Mouse (Mus musculus) erythroblast, embryonic 14.5 days (primary cell): ENCODE data around the gene Oxtr. TPM values are rescaled to one million over a fixed set of nuclear protein-coding genes. Genes with fewer than 3 reads are reported as not detected.

Experiments
- H3K27me3 ChIP-seq: 2 replicates; pipeline ENCODE4 v1.6.1; 2012; ENCODE audit warnings: inconsistent platforms; ENCODE audit not compliant: control insufficient read depth
- H3K36me3 ChIP-seq: 2 replicates; pipeline ENCODE4 v1.6.1; 2012; ENCODE audit warnings: mild to moderate bottlenecking, inconsistent platforms; ENCODE audit not compliant: control insufficient read depth
- H3K4me1 ChIP-seq: 2 replicates; pipeline ENCODE4 v1.6.1; 2012; ENCODE audit warnings: inconsistent platforms; ENCODE audit not compliant: control insufficient read depth
- H3K4me3 ChIP-seq: replicated peaks from 2 replicates; pipeline ENCODE3; 2012; ENCODE audit warnings: moderate library complexity, mild to moderate bottlenecking, inconsistent platforms
- H3K9me3 ChIP-seq: 2 replicates; pipeline ENCODE4 v1.6.1; 2012; ENCODE audit warnings: low read length, inconsistent platforms, mixed read lengths; ENCODE audit not compliant: control insufficient read depth
- GATA1 ChIP-seq: IDR thresholded peaks from 2 replicates; pipeline ENCODE4 v1.6.1; 2012; ENCODE audit warnings: low read length, inconsistent platforms, mixed read lengths
- TAL1 ChIP-seq: IDR thresholded peaks from 3 replicates; pipeline ENCODE4 v1.6.1; 2012; ENCODE audit warnings: low read length, inconsistent platforms, mixed read lengths
- polyA plus RNA-seq: library from polyadenylated mRNA; stranded (reverse); fragments of >175 nt; gene quantifications from 2 replicates; pipeline ENCODE4 v1.2.3, GENCODE M21; 2012

Oxtr gene
- polyA plus RNA-seq: not detected in 2 replicates

- H3K27me3 ChIP-seq: peaks cover 32% of the 10 kb centered on the region
- H3K36me3 ChIP-seq: no peaks in the 10 kb centered on the region
- H3K4me1 ChIP-seq: no peaks in the 10 kb centered on the region; the same call in 1 of the 2 replicates
- no peak within 1 kb of the TSS for H3K4me3 ChIP-seq
- H3K9me3 ChIP-seq: no peaks in the 10 kb centered on the region
- TF ChIP-seq TAL1: no peak
- no peak for TF ChIP-seq GATA1
Measured at GRCm38 (mm10) chr6:112489910-112490559, at the start of gene Oxtr. Oxtr (minus strand) TSS chr6:112489943.

- TF ChIP-seq GATA1 (no peak), TAL1 (no peak)
- Histone ChIP-seq H3K4me3 (no peak overlapping the region), H3K9me3 (no peaks in the 10 kb centered on the region)
Measured at GRCm38 (mm10) chr6:112525434-112525833, 35.7 kb upstream of the Oxtr start.

GRCm38 (mm10) chr6:112524459-112524858 lies 34.7 kb upstream of the Oxtr start:
- no peak overlapping the region for H3K4me3 ChIP-seq
- no peak for TF ChIP-seq GATA1
- TF ChIP-seq TAL1: no peak
- no peaks in the 10 kb centered on the region for H3K4me1 ChIP-seq
- no peaks in the 10 kb centered on the region for H3K9me3 ChIP-seq
- H3K36me3 ChIP-seq: no peaks in the 10 kb centered on the region
- no peaks in the 10 kb centered on the region for H3K27me3 ChIP-seq

More at GRCm38 (mm10) chr6:112525434-112525833, 35.7 kb upstream of the Oxtr start:
- Histone ChIP-seq H3K4me1 (no peaks in the 10 kb centered on the region), H3K27me3 (no peaks in the 10 kb centered on the region), H3K36me3 (no peaks in the 10 kb centered on the region)

GRCm38 (mm10) chr6:112517991-112518390 lies 28.2 kb upstream of the Oxtr start:
- H3K4me3 ChIP-seq: no peak overlapping the region
- H3K27me3 ChIP-seq: no peaks in the 10 kb centered on the region
- no peaks in the 10 kb centered on the region for H3K36me3 ChIP-seq
- TF ChIP-seq GATA1 (no peak), TAL1 (no peak)
- H3K9me3 ChIP-seq: no peaks in the 10 kb centered on the region
- H3K4me1 ChIP-seq: no peaks in the 10 kb centered on the region

GRCm38 (mm10) chr6:112517572-112517971 lies 27.8 kb upstream of the Oxtr start:
- no peak overlapping the region for H3K4me3 ChIP-seq
- no peaks in the 10 kb centered on the region for H3K27me3 ChIP-seq
- H3K4me1 ChIP-seq: no peaks in the 10 kb centered on the region
- H3K9me3 ChIP-seq: no peaks in the 10 kb centered on the region
- TF ChIP-seq GATA1 (no peak), TAL1 (no peak)
- H3K36me3 ChIP-seq: no peaks in the 10 kb centered on the region

- Histone ChIP-seq H3K9me3 (no peaks in the 10 kb centered on the region), H3K4me3 (no peak overlapping the region), H3K4me1 (no peaks in the 10 kb centered on the region), H3K36me3 (no peaks in the 10 kb centered on the region), H3K27me3 (no peaks in the 10 kb centered on the region)
- no peak for TF ChIP-seq GATA1
- TF ChIP-seq TAL1: no peak
Measured at GRCm38 (mm10) chr6:112516496-112516895, 26.8 kb upstream of the Oxtr start.

GRCm38 (mm10) chr6:112514591-112514990 lies 24.8 kb upstream of the Oxtr start:
- Histone ChIP-seq H3K4me3 (no peak overlapping the region), H3K4me1 (no peaks in the 10 kb centered on the region), H3K9me3 (no peaks in the 10 kb centered on the region), H3K27me3 (no peaks in the 10 kb centered on the region), H3K36me3 (no peaks in the 10 kb centered on the region)
- TF ChIP-seq GATA1 (no peak), TAL1 (no peak)

GRCm38 (mm10) chr6:112510346-112510745 lies 20.6 kb upstream of the Oxtr start:
- Histone ChIP-seq H3K4me3 (no peak overlapping the region), H3K36me3 (no peaks in the 10 kb centered on the region), H3K27me3 (no peaks in the 10 kb centered on the region), H3K9me3 (no peaks in the 10 kb centered on the region), H3K4me1 (no peaks in the 10 kb centered on the region)
- TF ChIP-seq GATA1: no peak
- TF ChIP-seq TAL1: no peak

GRCm38 (mm10) chr6:112509590-112510131 lies 19.9 kb upstream of the Oxtr start:
- Histone ChIP-seq H3K36me3 (no peaks in the 10 kb centered on the region), H3K9me3 (no peaks in the 10 kb centered on the region), H3K27me3 (no peaks in the 10 kb centered on the region), H3K4me1 (no peaks in the 10 kb centered on the region), H3K4me3 (no peak overlapping the region)
- no peak for TF ChIP-seq TAL1
- no peak for TF ChIP-seq GATA1

GRCm38 (mm10) chr6:112507617-112508016 lies 17.9 kb upstream of the Oxtr start:
- Histone ChIP-seq H3K9me3 (no peaks in the 10 kb centered on the region), H3K27me3 (no peaks in the 10 kb centered on the region), H3K4me1 (no peaks in the 10 kb centered on the region), H3K4me3 (no peak overlapping the region), H3K36me3 (no peaks in the 10 kb centered on the region)
- TF ChIP-seq TAL1 (no peak), GATA1 (no peak)
